In the genomic region with DNA sequence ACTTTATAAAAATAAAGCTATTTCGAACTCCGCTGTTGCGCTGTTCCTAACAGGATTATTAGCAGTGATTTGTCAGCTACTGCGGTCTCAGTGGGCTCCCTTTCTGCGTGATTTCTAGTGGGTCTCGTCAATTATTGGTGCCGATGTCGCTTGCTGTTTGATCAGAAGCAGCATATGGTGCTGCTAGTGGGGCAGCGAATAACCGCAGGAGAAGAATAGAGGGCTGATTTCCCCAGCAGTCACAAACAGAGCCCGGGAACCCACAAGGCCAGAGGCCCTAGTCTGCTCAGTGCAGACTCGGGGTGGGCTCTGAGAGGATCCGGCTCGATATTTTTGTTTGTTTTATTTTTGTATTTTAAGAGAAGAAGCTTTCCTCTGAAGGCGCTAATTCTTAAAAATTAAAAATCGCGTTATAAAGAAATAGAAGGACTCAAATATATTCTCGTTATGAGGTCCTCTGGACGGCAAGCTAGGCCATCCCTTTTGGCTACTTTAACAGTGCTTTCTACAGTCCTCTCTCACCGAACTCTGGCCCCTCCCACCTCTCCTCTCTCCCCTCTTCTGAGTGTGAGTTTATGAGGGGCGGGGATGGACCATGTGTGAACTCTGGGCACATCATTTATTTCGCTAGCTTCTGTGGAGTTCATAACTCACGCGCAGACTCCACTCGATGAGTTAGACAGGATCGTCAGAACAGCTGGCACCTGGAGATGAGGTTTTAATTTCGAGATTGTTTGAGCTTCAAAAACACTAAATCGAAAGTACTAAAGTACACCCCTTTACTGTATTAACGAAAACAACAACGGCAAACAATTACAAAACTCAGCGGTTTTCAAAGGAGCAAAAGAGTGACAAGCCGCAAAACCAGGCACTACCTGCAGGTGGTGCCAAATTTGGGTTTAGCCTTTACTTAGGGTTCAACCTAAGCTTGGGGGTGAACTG, we compare ENCODE assay signal across 7 mouse cellular contexts. TPM values are rescaled to one million over a fixed set of nuclear protein-coding genes. Genes with fewer than 3 reads are reported as not detected.
DNase-seq lines count a peak whose midpoint lies in the region; TF ChIP-seq lines count a peak whose summit lies in the region.

No protein-coding gene starts in this region.

- peak overlapping the region; percentile 18 for H3K4me2 ChIP-seq in myocyte (ENCODE audit: low read depth)

- H3K79me2 ChIP-seq in myocyte (ENCODE audit: control insufficient read depth, insufficient read depth), result no peaks in the 10 kb centered on the region

- no peak overlapping the region for H3ac ChIP-seq in myocyte (ENCODE audit: control insufficient read depth, insufficient read length)

- no peaks in the 10 kb centered on the region for H3K27me3 ChIP-seq in myocyte (ENCODE audit: control insufficient read depth, insufficient read depth, insufficient read length)

- no peak for TF ChIP-seq POLR2A in myocyte (IDR thresholded peaks at IDR 0.05; ENCODE audit: insufficient read length, low read depth)

- no peak overlapping the region for H3K4me3 ChIP-seq in myocyte

- DNase-seq in right cerebral cortex, postnatal 4 days, result peak; percentile 15
- DNase-seq in right cerebral cortex, adult 18-20 months, result no peak
- peak; percentile 76 for DNase-seq in embryo, embryonic 11 days
- peak; percentile 68 for DNase-seq in kidney, adult 9 months
- no peak for DNase-seq in yolk sac, embryonic 10.5 days (ENCODE audit: low spot score)
- DNase-seq in ovary, postnatal 10 days (ENCODE audit: low spot score), result no peak

- H3K36me3 ChIP-seq in myocyte (ENCODE audit: control insufficient read depth, insufficient read depth), result no peaks in the 10 kb centered on the region

TF ChIP-seq in myocyte, 11 proteins besides CTCF, POLR2A, EP300 and RAD21:
- no peak for TF ChIP-seq TCF3 (IDR thresholded peaks at IDR 0.05; ENCODE audit: insufficient read length, low read depth)
- no peak for TF ChIP-seq CEBPB (IDR thresholded peaks at IDR 0.05; ENCODE audit: insufficient read depth, poor library complexity, severe bottlenecking)
- no peak for TF ChIP-seq MYOG (IDR thresholded peaks at IDR 0.05; ENCODE audit: control insufficient read depth in 1 of 3, insufficient read depth in 1 of 3, insufficient read length in 2 of 3, low read depth in 2 of 3)
- no peak for TF ChIP-seq E2F4 (IDR thresholded peaks at IDR 0.05; ENCODE audit: insufficient read depth)
- no peak for TF ChIP-seq MAX (IDR thresholded peaks at IDR 0.05; ENCODE audit: low read depth)
- no peak for TF ChIP-seq POLR2AphosphoS2 (IDR thresholded peaks at IDR 0.05; ENCODE audit: insufficient read length, low read depth)
- no peak for TF ChIP-seq TCF12 (IDR thresholded peaks at IDR 0.05; ENCODE audit: insufficient read depth, poor library complexity, severe bottlenecking)
- TF ChIP-seq USF1 (IDR thresholded peaks at IDR 0.05; ENCODE audit: low read depth), result no peak

RNA-seq across cellular contexts. Expression of a gene that starts 3.2 kb away (rescaled TPM):
- 0.04 TPM for polyA plus RNA-seq in myocyte (2012; fragmentation: generic; extraction: Trizol)

Comparison
In these comparisons a context has a peak if more than half of its experiments do, and no peak if none do; other contexts are left out.
1. DNase-seq: peak in right cerebral cortex, postnatal 4 days (single experiment), embryo, embryonic 11 days (single experiment) and kidney, adult 9 months (single experiment); none in right cerebral cortex, adult 18-20 months (single experiment), yolk sac, embryonic 10.5 days (single experiment) and ovary, postnatal 10 days (single experiment).